Mouse (Mus musculus) adipose tissue, adult 10 weeks (tissue): ENCODE results near the gene Sub1. TPM values are rescaled to one million over a fixed set of nuclear protein-coding genes. Genes with fewer than 3 reads are reported as not detected.

Experiments used
- polyA plus RNA-seq: library from polyadenylated mRNA; stranded (reverse); fragments of 350-450 nt; fragmentation: Illumina TruSeq; extraction: RNeasy Lipid Tissue Mini Kit (QIAGEN cat#74804); gene quantifications from one replicate; pipeline ENCODE4 v1.2.3, GENCODE M21; 2014; ENCODE audit warnings: low read depth, low replicate concordance

Sub1 gene
- 186 TPM for polyA plus RNA-seq

GRCm38 (mm10) chr15:11996883-11997282, at the start of gene Sub1:
Gene Sub1 (minus strand): TSS chr15:11996983.

Other genes with a start within 250 kb of the Sub1 start
- gene Npr3, start 89.7 kb downstream of the Sub1 start, polyA plus RNA-seq = 90.9 TPM
- 57.8 TPM for gene Zfr, start 120.8 kb upstream of the Sub1 start, polyA plus RNA-seq
- 14.7 TPM for gene Mtmr12, start 208.0 kb upstream of the Sub1 start, polyA plus RNA-seq